Mouse (Mus musculus): ENCODE data around the gene Olfr332.
"Not testable (repeated sequence)": the region's sequence is repeated elsewhere in the genome, so short reads cannot be mapped to it uniquely, and the experiment has no call there.

The Olfr332 gene

GRCm38 (mm10) chr11:58492455-58492854 is at the start of gene Olfr332:
Gene Olfr332 (minus strand): TSS chr11:58492555.
- DNase-seq (ENCODE audit: low spot score) = no peak

DNA sequence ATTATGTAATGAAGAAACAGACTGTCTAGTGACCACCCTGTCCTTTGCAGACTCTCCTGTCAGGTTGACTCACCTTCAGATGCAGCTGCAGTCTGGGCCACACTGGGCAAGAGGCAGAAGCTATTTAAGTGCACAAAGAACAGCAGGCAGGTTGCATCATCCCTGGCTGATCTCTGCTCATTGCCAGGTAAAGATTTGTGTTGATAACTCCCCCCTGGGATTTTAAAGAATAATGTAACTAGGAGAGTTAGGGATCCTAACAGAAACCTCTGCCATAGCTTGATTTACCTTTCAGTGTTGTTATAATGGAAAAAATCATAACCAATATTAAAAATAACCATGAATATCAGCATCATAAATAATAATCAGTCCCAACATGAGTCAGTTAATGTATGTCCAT is 42.4 kb upstream of the Olfr332 start, which contains the start of gene Olfr330:
Gene Olfr330 (minus strand): TSS at position 101 of the 400 bp plus-strand sequence.
- not testable (repeated sequence) for DNase-seq (ENCODE audit: low spot score)

- DNase-seq (ENCODE audit: low spot score) = peak; percentile 18
These were observed 27.4 kb upstream of the Olfr332 start for GRCm38 (mm10) chr11:58519756-58520155.

DNA sequence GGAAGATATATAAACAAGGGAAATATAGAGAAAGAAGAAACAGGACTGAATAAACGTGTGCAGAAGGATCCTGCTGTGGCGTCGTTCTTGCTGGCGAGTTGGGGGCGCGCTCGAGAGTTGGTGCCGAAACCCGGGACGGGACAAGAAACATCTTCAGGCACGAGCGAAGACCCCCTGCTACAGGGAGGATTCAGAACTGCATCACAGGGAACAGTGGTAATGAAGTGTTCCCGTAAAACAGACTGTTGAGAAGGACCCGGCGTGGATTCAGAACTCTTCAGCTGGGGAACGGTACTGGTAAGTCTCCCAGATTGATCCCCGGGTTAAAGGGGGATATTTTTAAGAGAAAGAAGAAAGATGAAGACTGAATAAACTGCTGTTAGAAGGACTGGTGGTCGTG is 26.6 kb upstream of the Olfr332 start:
- peak; percentile 72 for DNase-seq (ENCODE audit: low spot score)

DNA sequence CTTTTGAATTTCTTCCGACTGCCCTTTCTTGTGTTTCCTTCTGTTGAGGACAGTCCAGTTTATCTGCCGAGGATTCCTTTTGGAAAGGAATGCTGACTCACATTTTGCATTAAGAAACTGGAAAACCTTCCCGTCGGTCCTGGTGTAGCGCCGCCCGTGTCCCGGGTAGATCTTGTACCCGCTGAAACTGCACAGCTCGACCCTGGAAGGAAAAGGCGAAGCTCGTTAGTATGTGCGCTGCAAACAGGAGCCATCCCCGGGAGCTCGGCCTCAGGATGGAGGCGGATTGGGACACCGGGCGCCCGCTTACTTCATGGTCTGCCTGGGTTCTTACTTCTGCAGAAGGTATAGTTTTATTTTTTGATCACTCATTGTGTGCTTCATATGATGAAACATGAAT is 16.7 kb upstream of the Olfr332 start:
- DNase-seq (ENCODE audit: low spot score) = not testable (repeated sequence)

DNA sequence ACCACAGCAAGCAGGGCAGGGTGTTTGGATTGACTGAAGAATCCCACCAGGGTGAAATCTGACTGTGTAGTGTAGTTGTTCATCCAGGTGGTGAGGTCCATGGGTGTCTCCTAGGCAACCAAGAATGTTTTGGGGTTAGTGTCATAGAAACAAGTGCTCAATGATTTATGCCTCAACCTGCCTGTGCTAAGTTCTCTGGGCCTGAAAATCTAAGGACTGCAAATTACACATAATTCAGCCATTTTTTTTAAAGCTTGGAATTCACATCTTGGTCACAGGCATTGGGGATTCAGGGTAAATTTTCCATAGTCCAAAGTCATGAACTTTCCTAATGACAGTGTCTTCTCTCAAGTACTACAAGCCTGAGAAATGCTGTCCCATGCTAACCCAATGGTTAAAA is 10.1 kb upstream of the Olfr332 start, which contains the start of gene Olfr331:
Gene Olfr331 (minus strand): TSS at position 101 of the 400 bp plus-strand sequence.
- not testable (repeated sequence) for DNase-seq (ENCODE audit: low spot score)

DNA sequence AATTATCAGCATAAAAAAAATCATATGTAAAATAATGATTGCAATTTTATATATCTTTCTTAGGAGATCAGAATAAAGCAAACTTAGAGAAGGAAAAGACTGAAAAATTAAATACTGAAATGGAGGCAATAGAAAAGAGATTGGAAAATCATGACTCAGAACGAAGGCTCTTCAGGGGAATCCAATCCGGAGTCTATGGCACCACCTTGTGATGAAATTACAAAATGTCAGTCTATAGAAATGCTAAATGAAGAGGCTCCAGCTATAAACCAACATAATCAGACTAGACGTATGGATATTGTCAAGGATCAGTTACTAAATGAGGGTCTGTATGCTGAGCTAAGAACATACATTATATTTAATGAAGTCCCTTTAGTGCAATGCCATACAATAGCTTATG is 6.9 kb upstream of the Olfr332 start:
- no peak for DNase-seq (ENCODE audit: low spot score)

- DNase-seq (ENCODE audit: low spot score) = no peak
These were observed 6.4 kb upstream of the Olfr332 start for GRCm38 (mm10) chr11:58498761-58499160.

GRCm38 (mm10) chr11:58462170-58462569 is 30.2 kb downstream of the Olfr332 start, which contains the start of gene Olfr30:
Gene Olfr30 (minus strand): TSS chr11:58462270.
- DNase-seq (ENCODE audit: low spot score) = no peak

DNA sequence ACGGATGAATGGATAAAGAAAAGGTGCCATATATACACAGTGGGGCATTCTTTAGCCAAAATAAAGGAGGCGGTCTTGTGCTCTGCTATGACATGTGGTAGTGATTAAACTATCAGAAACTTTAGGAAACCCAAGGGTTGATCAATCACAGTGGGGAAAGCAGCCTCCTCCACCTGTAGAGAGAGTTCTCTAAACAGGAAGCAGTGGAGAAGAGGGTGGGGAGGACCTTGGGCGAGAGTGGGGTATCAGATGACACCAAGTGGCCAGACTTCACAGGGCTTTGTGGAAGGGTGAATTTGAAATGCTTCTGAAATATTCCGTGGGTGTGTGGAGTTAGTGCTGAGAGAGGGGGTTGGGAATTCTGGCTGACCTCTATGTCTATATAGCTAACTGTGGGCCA is 38.8 kb downstream of the Olfr332 start:
- no peak for DNase-seq (ENCODE audit: low spot score)

GRCm38 (mm10) chr11:58452759-58453158 is 39.6 kb downstream of the Olfr332 start, which contains the start of gene Lypd9:
Gene Lypd9 (minus strand): TSS chr11:58452923.
- DNase-seq (ENCODE audit: low spot score) = no peak

Data from layer of hippocampus, adult 11-12 months (tissue).